Mouse (Mus musculus): ENCODE measurements around the gene Rftn1.

The Rftn1 gene

DNA sequence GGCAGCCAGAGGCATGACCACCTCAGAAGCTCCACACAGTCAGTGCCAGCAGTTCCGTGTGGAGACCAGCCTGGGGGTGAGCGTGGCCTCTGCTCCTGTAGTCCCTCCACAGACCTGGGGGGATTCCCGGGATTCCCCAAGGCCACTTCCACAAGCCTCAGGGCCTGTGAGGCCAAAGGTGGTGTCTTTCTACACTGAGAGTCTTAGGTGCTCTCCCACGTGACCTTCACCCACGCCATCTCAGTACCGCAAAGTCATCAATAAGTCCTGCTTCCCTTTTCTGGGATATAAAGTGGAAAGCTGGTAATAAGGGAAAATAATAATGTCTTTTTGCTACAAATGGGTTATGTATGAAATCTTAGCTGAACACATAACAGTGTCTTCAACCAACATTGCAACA is 92.2 kb downstream of the Rftn1 start:
- no peak for DNase-seq (ENCODE audit: extremely low read depth, low read depth, low spot score)

DNA sequence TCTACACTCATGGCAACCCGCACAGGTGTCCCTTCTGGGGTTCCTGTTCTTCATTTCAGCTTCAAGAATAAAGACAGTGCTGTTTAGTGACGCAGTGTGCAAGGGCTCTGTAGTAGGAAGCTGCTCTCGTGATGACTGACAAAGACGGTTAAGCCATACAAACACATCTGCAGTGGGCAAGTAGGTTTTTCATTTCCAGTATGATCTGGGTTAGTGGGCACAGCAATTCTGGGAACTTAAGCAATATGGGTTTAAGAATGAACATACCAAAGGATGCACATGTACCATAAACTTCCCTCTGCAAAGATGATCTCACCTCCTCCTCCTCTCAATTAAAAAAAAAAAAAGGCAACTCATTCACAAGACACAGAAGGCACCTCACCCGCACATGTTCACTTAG is 92.6 kb downstream of the Rftn1 start:
- DNase-seq (ENCODE audit: extremely low read depth, low read depth, low spot score) = no peak

DNA sequence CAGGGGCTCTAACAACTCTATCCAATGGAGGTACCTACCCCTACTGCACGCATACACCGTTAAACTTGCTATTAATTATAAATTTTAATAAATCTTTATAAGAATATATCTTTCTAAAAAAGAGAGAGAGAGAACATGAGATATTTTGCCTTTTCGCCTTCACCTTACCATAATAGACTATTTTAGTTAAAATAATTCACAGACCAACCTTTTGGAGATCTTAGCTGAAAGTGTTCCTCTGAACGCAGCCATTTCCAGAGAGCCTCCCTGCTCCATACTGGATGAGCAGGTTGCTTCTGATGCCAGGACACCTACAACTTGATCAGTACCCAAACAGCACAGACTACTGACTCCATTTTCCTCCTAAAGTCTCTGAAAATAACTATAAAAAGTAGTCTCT is 94.2 kb downstream of the Rftn1 start:
- DNase-seq (ENCODE audit: extremely low read depth, low read depth, low spot score) = no peak

DNA sequence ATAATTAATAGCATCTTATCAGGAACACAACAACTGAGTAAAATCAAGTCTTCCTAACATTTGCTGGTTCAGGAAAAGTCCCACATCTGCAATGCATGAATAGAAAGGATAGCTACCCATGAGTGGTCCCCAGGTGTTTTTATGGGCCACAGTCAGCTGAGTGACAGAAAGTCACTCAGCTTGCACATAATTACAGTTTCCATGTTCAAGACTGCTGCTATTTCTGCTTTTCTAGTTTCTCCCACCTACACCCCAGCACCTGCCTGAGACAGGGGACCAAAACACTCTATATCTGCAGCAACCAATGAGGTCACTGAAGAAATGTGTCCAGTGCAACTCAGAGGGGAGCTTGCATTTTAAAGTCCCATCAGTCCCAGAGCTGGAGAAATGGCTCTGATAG is 95.9 kb downstream of the Rftn1 start:
- DNase-seq (ENCODE audit: extremely low read depth, low read depth, low spot score) = no peak

DNA sequence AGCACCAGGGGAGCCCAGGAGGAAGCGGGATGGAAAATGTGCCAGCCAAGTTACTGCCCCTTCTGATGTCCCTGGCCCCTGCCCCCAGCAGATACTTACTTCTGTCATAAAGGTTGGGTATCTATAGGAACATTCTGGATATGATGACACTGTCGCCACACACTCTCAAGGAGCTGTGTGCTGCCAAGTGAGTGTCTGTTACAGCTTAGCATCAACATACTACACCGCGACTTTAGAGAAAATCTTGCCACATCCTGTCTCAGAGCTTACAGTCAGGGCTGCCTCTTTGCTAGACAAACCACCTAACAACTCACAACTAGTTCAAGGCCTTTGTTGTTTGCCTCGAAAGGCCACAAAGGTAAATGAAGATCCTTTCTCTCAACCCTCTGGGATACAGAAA is 96.4 kb downstream of the Rftn1 start:
- DNase-seq (ENCODE audit: extremely low read depth, low read depth, low spot score) = no peak

DNA sequence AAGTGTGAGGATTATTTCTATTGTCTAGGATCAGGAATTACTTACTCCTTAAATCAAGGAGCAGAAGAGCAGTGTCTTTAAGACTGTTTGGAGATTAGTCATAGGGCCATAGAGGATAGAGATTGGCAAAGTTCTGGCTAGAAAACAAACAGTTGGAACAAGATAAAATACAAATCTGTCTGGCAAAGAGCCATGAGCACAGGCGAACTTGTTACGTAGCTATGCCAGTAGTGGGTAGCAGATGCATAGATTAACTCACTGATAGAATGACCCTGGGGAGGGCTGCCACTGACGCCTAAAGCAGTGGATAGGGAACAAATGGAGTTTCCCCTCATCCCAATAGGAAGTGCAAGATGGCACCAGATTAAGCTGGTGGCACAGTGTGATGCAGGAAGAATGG is 97.1 kb downstream of the Rftn1 start:
- DNase-seq (ENCODE audit: extremely low read depth, low read depth, low spot score) = no peak

DNA sequence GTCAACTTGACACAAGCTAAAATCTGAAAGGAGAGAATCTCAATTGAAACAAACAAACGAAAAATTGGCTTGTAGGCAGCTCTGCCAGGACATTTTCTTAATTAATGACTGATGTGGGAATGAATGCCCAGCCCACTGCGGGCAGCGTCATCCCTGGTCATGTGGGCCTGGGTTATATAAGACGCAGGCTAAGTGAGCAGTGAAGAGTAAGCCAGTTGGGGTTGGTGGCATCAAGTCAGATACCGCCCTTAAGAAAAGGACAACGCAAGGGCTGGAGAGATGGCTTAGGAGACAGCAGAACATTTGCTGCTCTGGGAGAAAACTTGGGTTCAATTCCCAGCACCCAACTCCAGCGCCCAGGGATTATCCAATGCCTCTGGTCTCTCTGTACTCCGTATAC is 97.6 kb downstream of the Rftn1 start:
- no peak for DNase-seq (ENCODE audit: extremely low read depth, low read depth, low spot score)

DNA sequence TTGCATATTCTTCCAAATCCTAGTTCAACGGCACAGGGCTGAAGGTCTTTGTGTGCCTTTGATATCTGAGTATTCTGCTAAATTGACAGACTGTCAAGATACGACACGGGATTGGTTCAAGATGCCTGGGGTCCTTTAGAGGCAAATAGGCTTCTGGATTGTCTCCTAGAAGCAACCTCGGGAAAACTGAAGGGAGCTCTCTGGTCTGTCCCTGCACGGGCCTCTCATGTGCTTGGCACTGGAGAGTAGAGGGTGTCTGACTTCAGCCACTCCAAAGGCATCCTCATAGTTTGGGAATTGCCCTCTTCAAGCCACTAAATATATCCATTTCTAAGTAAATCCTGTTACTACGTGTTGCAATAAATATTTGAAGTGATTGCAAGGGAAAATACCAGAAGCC is 98.6 kb downstream of the Rftn1 start:
- no peak for DNase-seq (ENCODE audit: extremely low read depth, low read depth, low spot score)

DNA sequence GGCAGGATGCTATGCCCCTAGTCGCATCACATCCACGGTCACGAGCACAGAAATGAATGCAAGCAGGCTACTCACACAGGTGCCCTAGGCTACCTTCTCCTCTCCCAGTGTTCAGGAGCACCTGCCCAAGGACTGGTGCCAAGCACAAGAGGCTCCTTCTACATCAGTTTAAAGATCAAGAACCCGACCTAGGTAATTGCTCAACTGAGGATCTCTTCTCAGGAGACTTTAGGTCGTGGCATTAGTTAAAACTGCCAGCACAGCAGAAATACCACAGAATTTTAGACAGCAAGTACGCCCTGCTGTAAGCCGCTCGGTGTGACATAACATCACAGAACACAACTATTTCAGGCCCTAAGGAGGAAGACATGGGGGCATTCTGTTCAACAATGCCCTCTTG is 100.7 kb downstream of the Rftn1 start:
- no peak for DNase-seq (ENCODE audit: extremely low read depth, low read depth, low spot score)

DNA sequence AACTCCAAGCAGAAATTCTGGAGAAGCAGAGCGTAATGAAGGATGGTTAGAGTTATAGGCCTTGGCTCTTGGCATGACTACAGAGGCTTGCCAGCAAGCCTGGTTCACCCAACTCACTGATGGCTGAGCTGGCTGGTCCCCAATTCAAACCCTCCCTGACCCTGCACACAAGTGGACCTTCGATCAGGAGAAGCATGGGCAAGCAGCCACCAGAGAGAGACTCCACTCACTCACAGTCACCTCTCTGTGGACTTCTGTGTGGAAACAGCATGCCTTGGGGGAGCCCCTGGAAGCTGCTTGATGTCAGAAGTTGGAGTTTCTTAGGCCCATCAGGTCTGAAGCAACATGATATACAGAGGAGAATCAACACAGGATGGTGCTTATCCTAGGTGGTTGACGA is 102.4 kb downstream of the Rftn1 start:
- DNase-seq (ENCODE audit: extremely low read depth, low read depth, low spot score) = no peak

DNA sequence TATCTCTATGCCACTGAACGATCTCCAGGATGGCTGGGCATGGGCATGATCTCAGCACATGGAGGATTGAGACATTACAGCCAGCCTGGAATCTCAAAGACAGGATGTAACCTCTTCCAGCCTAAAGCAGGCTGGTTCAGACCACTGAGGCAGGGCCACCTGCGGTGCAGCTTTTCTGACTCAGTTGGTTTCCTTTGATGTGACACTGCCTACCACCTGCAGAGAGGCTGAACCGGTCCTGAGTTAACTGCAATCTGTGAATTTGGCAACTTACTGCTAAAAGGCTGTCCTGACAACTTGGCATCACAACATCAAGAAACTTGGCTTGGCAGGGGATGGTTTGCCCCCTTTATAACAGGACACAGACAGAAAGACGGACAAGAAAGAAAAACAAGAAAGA is 103.6 kb downstream of the Rftn1 start:
- no peak for DNase-seq (ENCODE audit: extremely low read depth, low read depth, low spot score)

DNA sequence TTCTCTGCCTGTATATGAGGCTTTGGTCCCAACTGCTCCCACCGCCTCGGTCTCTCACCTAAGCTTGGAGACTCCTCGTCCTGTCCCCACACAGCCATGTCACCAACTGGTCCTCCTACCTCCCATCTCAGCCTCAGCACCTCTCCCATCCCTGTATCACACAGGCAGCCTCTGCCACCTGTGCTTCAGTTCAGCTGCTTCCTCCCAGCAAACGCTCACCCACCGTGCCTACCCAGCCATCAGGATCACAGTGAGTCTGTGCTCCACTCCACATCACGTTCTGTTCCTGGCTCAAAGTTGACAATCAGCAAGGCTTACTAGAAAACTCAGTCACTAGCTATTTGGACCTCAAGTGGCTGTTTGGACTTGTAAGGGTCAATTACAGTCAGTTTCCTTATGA is 105.8 kb downstream of the Rftn1 start:
- no peak for DNase-seq (ENCODE audit: extremely low read depth, low read depth, low spot score)

DNA sequence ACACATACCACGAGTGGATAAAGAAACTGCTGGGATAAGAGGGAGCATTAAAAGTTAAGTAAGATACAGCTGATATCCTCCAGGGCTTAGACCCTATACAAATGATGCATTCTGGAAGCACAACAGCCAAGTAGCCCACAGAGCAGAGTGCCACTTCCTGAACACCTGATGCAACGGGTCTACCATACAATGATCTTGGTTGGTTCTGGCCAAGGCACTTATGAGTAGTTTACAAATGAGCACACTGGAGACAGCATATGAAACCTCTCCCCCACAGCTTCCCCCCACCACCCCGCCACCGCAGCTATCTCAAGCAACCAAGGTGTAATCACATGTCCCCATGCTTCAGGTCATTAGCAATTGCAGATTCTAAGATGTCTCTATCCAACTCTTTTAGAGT is 106.5 kb downstream of the Rftn1 start:
- no peak for DNase-seq (ENCODE audit: extremely low read depth, low read depth, low spot score)

DNA sequence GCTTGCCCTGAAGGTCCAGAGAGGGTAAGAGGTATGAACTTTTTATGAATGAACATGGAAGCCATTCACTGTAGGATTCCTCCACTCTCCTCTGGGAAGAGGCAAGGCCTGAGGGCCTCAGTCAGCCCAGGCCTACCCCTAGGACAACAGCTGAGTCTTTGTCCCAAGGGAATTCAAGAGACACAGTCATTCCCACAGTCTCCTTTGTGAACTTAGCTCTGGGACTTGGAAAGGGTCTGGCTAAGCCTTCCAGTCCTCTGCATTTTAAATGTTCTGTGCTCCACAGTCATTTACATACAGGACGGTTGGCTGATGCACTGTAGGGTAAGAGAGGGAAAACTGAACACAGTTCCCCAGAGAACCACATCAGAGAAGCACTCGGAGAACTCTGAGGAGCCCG is 107.5 kb downstream of the Rftn1 start:
- no peak for DNase-seq (ENCODE audit: extremely low read depth, low read depth, low spot score)

DNA sequence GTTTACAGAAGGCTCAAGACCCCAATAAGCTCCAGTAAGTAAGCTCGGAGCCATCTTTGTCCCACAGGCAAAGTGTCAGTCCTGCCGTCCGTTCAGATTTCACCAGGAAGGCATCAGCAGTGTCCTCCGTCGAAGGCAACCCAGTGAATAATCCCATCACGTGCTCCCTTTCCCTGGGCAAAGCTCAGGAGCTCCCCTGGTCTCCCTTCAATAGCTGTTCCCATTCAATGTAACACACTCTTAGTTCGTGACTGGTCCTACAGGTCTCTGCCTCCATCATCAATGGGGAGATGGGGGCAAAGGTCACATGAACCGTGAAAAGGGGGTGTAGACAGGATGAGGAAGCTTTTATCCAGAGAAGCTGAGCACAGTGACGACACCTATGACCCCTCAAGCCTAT is 108.8 kb downstream of the Rftn1 start:
- DNase-seq (ENCODE audit: extremely low read depth, low read depth, low spot score) = no peak

DNA sequence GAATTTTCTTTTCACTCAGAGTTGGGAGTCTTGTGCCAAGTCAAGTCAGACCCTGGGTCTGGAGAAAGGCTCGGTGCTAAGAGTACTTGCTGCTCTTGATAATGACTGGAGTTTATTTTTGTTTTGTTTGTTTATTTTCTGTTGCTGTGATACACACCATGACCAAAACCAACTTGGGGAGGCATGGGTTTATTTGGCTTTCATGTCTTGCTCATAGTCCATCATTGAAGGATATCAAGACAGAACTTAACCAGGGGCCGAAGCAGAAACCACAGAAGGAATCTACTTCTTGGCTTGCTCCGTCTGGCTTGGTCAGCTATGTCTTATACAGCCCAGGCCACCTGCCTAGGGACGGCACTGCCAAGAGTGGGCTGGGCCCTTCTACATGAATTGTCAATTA is 109.5 kb downstream of the Rftn1 start:
- DNase-seq (ENCODE audit: extremely low read depth, low read depth, low spot score) = no peak

DNA sequence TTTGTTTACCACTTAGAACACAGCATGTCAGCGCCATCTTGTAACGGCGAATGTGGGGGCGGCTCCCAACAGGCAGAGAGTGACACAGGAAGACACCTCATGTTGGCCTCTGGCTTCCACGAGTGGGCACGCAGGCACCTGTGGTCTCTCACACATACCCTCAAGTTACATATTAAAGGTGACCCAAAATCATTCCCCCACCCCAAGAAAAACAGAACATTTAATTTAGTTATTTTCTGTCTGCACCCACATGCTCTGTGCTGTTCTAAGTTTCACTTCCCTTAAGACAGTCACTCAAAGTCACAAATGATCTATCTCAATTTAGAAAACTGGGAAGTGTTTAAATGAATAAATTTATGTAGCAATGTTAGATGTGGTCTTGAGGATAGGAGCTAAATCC is 111.7 kb downstream of the Rftn1 start:
- no peak for DNase-seq (ENCODE audit: extremely low read depth, low read depth, low spot score)

DNA sequence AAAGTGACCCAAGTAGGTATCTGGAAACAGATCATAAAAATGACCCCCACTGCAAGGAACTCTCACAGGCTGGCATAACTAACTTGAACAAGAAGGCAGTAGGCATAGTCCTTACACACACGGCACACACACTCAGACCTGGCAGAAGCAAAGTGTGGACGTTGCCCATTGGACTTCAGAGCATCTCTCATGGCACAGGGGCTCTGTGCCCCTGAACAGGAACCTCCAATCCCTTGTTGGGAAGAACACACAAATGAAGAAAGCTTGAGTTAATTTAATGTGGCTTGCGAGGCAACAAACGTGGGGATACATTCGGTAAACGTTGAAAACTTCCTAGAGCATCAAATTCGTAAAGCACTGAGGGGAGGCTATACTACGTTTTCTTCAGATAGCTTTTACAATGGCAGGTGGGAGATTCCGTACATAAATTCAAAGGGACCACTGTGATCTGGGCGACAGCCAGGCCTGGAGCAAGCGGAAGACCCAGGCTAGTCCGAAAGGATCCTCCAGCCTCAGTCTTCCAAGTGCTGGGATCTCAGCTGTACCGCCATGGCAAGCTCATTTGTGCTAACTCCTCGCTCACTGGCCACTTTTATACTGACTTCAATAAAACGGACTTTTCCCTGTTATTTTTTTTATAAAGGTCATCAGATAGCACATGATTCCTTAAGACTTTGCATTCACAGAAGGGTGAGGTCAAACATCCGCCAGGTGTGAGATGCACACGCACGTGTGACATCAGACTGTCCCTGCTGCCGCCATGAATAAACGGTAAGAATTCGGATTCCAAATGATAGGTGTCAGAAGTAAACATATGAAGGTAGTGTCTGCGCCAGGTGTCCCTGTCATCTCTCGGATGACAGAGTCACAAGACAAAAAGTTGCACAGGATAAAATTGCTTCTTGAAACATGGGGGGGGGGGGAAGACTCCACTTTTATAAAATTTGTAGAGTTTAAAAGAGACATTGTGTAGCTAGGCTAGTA is 117.2 kb downstream of the Rftn1 start:
- no peak for DNase-seq (ENCODE audit: extremely low read depth, low read depth, low spot score)

DNA sequence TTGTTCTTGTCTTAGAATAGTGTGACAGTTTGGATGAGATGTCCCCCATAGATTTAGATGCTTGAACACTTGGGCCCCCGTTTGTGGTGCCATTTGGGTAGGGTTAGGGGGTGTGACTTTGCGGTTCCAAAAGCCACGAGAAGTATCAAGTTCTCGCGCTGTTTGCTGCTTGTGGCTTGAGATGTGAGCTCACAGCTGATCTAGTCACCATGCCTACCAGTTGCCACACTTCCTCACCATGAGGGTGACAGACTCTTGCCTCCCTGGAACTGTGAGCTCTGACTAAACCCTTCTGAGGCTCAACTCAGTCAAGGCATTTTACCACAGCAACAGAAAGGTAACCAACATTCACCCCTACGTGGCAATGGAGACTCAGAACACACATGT is 118.9 kb downstream of the Rftn1 start:
- DNase-seq (ENCODE audit: extremely low read depth, low read depth, low spot score) = no peak

DNA sequence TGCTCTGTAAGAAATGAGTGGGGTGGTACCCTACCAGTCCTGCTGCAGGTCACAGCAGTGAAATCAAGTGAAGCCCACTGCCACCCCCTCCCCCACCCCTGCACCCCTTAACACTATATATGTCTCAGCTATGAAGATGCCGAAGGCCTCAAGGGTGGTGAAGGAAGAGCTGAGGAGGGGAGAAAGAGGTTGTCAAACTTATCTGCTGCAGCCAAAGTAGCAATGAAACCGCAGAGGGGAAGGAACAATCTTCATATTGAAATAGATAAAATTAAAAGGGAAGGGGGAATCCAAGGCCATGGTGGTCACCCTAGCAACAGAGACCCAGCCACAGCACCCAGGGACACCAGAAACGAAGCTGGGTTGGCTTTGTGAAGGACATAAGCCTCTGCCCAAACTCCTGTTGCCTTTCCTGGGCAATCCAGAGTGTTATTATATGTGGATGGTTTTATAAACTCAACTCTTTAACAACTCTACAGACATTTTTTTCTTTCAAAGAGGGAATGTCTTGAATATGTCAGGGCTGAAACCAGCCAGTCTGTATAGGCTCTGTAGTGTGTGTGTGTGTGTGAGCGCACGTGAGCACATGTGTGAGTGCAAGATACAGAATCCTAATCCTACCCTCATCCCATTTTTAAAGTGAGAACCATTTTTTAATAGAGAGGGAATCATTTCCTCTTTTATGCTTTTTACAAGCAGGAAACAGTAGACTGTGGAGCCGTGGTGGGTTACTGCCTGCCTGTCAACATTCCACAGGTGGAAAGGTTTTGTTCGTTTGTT is 119.5 kb downstream of the Rftn1 start:
- DNase-seq (ENCODE audit: extremely low read depth, low read depth, low spot score) = no peak

DNA sequence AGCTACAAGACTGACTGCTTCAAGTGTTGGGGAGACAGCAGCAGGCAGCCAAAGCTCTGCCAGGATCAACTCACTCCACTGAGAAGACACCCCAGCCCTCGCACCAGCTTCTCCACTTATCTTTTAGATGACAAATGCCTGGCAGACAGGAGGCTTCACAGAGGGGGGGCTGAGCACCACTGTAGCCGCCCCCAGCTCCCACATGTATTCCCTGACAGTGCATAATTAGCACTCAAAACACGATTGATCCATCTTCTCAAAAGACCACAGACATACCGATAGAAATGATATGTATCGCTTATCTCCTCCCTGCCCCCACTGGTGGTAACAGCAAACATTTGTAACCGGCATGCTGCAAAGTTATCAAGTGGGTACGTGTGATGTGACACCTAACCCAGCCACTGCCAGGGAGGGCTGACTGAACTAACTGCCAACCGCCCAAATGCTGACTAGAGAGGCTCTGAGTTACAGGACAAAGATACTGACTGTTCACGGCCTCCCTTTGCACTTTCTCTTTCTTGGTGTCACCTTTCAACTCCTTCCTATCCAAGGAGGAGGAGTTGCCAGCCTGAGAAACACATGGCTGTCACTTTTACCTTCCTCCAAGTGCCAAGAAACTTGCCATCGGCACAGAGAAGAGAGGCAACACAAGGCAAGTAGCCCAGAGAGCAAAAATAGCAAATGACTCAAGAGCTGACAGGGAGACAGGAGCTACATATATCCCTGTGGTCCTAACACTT is 120.4 kb downstream of the Rftn1 start:
- DNase-seq (ENCODE audit: extremely low read depth, low read depth, low spot score) = no peak

DNA sequence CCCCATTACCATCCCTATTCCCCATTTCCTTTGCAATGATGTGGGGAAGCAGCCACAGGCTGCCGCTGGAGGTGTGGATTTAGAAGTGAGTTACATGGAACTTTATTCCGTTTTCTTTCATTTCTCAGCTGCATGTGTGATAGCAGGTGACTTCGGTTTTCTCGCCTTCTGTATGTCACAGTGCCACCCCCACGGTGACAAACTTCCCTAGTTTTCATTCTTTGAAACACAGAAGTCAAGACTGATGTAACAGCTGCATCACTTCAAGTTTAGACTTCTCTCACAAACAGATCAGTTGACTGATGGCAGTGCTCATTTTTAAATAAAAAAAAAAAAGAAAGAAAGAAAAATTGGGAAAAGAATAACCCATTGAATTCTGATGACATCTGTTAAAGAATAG is 121.3 kb downstream of the Rftn1 start:
- no peak for DNase-seq (ENCODE audit: extremely low read depth, low read depth, low spot score)
